Mouse (Mus musculus): ENCODE measurements around the gene Dennd4c.

GRCm38 (mm10) chr4:86857113-86858069, 109.0 kb downstream of the Dennd4c start, which contains the start of gene Rps6:
- TF ChIP-seq POLR2A (IDR thresholded peaks at IDR 0.05; ENCODE audit: insufficient read length, low read depth) (peak; percentile 86), MAX (IDR thresholded peaks at IDR 0.05; ENCODE audit: low read depth) (peak; percentile 80), TCF12 (IDR thresholded peaks at IDR 0.05; ENCODE audit: insufficient read depth, poor library complexity, severe bottlenecking) (no peak), USF1 (IDR thresholded peaks at IDR 0.05; ENCODE audit: low read depth) (no peak), POLR2AphosphoS2 (IDR thresholded peaks at IDR 0.05; ENCODE audit: insufficient read length, low read depth) (peak; percentile 89), SRF (IDR thresholded peaks at IDR 0.05; ENCODE audit: control insufficient read depth, insufficient read length, low read depth) (no peak), MYOG (IDR thresholded peaks at IDR 0.05; ENCODE audit: control insufficient read depth in 1 of 3, insufficient read depth in 1 of 3, insufficient read length in 2 of 3, low read depth in 2 of 3) (no peak), REST (IDR thresholded peaks at IDR 0.05; ENCODE audit: insufficient read depth, insufficient read length) (no peak), E2F4 (IDR thresholded peaks at IDR 0.05; ENCODE audit: insufficient read depth) (no peak), TCF3 (IDR thresholded peaks at IDR 0.05; ENCODE audit: insufficient read length, low read depth) (no peak), MYOD1 (IDR thresholded peaks at IDR 0.05; ENCODE audit: control insufficient read depth in 1 of 3, insufficient read length in 2 of 3, low read depth in 2 of 3) (no peak), CEBPB (IDR thresholded peaks at IDR 0.05; ENCODE audit: insufficient read depth, poor library complexity, severe bottlenecking) (no peak)

All from myocyte (in vitro differentiated cells).